Mouse (Mus musculus) lung, embryonic 15.5 days (tissue): ENCODE data around the gene N4bp2l1. TPM values are rescaled to one million over a fixed set of nuclear protein-coding genes. Genes with fewer than 3 reads are reported as not detected.

Experiments used
- ATAC-seq: fragments of 200-750 bp; cut with Nextera tagmentation; 2 replicates; pipeline ENCODE4 v1.8.0; 2017; ENCODE audit warnings: moderate number of reproducible peaks, borderline replicate concordance; ENCODE audit not compliant: low FRiP score, low TSS enrichment; ENCODE audit errors: extremely low read depth
- H3K27ac ChIP-seq: fragments of 300-500 bp; sonication (generic); 2 replicates; pipeline ENCODE4 v1.5.1; 2015; ENCODE audit warnings: moderate library complexity, mild to moderate bottlenecking, inconsistent platforms
- H3K27me3 ChIP-seq: fragments of 300-500 bp; sonication (generic); 2 replicates; pipeline ENCODE4 v1.6.1; 2015; ENCODE audit warnings: inconsistent platforms
- H3K36me3 ChIP-seq: fragments of 300-500 bp; sonication (generic); 2 replicates; pipeline ENCODE4 v1.6.1; 2015; ENCODE audit warnings: inconsistent platforms
- H3K4me1 ChIP-seq: fragments of 300-500 bp; sonication (generic); 2 replicates; pipeline ENCODE4 v1.6.1; 2015; ENCODE audit warnings: inconsistent platforms
- H3K4me2 ChIP-seq: fragments of 300-500 bp; sonication (generic); 2 replicates; pipeline ENCODE4 v1.6.1; 2015; ENCODE audit warnings: inconsistent platforms, mild to moderate bottlenecking, moderate library complexity
- H3K4me3 ChIP-seq: fragments of 300-500 bp; sonication (generic); 2 replicates; pipeline ENCODE4 v1.5.1; 2015; ENCODE audit warnings: mild to moderate bottlenecking, inconsistent platforms
- H3K9ac ChIP-seq: fragments of 300-500 bp; sonication (generic); 2 replicates; pipeline ENCODE4 v1.6.1; 2015; ENCODE audit warnings: inconsistent platforms
- H3K9me3 ChIP-seq: fragments of 300-500 bp; sonication (generic); 2 replicates; pipeline ENCODE4 v1.6.1; 2016; ENCODE audit warnings: inconsistent platforms
- WGBS: fragments of 180-500 bp; shearing (Covaris S2); methylation state at CpG from one replicate; pipeline ENCODE4 v1.1.7; 2015; 5-methylcytosine and 5-hydroxymethylcytosine counted together
- polyA plus RNA-seq: library from polyadenylated mRNA; unstranded; fragments of >200 nt; fragmentation: Nextera tagmentation; extraction: Ambion mirVana; gene quantifications from 2 replicates; pipeline ENCODE4 v1.2.1, GENCODE M21; 2015

The N4bp2l1 gene
- polyA plus RNA-seq, 1 experiment from 2014 or later: 5.8 TPM

GRCm38 (mm10) chr5:150551637-150552036, 45.4 kb downstream of the N4bp2l1 start:
- Histone ChIP-seq H3K9me3 (no peaks in the 10 kb centered on the region), H3K4me2 (no peak overlapping the region), H3K27ac (no peak overlapping the region), H3K4me3 (no peak overlapping the region), H3K36me3 (peaks cover 44% of the 10 kb centered on the region; the same call in 1 of the 2 replicates), H3K27me3 (no peaks in the 10 kb centered on the region), H3K4me1 (no peaks in the 10 kb centered on the region), H3K9ac (no peak overlapping the region)
- ATAC-seq: no peak
- WGBS: 44% methylated on average over 3 of the region's 3 CpGs

GRCm38 (mm10) chr5:150543184-150543583, 53.8 kb downstream of the N4bp2l1 start:
- no peaks in the 10 kb centered on the region for H3K27me3 ChIP-seq
- peaks cover 17% of the 10 kb centered on the region for H3K36me3 ChIP-seq
- H3K4me2 ChIP-seq: no peak overlapping the region
- H3K9me3 ChIP-seq: no peaks in the 10 kb centered on the region
- no peaks in the 10 kb centered on the region for H3K4me1 ChIP-seq
- peak; percentile 35; the same call in 1 of the 2 replicates for ATAC-seq
- 47% methylated on average over 2 of the region's 2 CpGs for WGBS
- H3K27ac ChIP-seq: no peak overlapping the region
- no peak overlapping the region for H3K4me3 ChIP-seq
- H3K9ac ChIP-seq: no peak overlapping the region

GRCm38 (mm10) chr5:150541302-150541701, 55.7 kb downstream of the N4bp2l1 start:
- no peak for ATAC-seq
- peaks cover 29% of the 10 kb centered on the region for H3K36me3 ChIP-seq
- no peak overlapping the region for H3K27ac ChIP-seq
- 98% methylated on average over 1 of the region's 1 CpGs for WGBS
- no peaks in the 10 kb centered on the region for H3K4me1 ChIP-seq
- no peak overlapping the region for H3K9ac ChIP-seq
- H3K4me2 ChIP-seq: no peak overlapping the region
- no peaks in the 10 kb centered on the region for H3K9me3 ChIP-seq
- no peaks in the 10 kb centered on the region for H3K27me3 ChIP-seq
- no peak overlapping the region for H3K4me3 ChIP-seq

GRCm38 (mm10) chr5:150525239-150525638, 71.7 kb downstream of the N4bp2l1 start:
- H3K36me3 ChIP-seq: peaks cover 7% of the 10 kb centered on the region; the same call in 1 of the 2 replicates
- 80% methylated on average over 2 of the region's 2 CpGs for WGBS
- no peak for ATAC-seq
- H3K9me3 ChIP-seq: no peaks in the 10 kb centered on the region
- H3K4me2 ChIP-seq: no peak overlapping the region
- H3K9ac ChIP-seq: no peak overlapping the region
- no peaks in the 10 kb centered on the region for H3K27me3 ChIP-seq
- no peak overlapping the region for H3K4me3 ChIP-seq
- H3K4me1 ChIP-seq: peaks cover 15% of the 10 kb centered on the region
- H3K27ac ChIP-seq: no peak overlapping the region

GRCm38 (mm10) chr5:150522867-150523234, 74.1 kb downstream of the N4bp2l1 start:
- Histone ChIP-seq H3K9ac (peak overlapping the region; percentile 94), H3K27ac (peak overlapping the region; percentile 91), H3K27me3 (no peaks in the 10 kb centered on the region), H3K4me3 (peak overlapping the region; percentile 92), H3K4me2 (peak overlapping the region; percentile 73), H3K4me1 (peaks cover 15% of the 10 kb centered on the region), H3K36me3 (no peaks in the 10 kb centered on the region), H3K9me3 (no peaks in the 10 kb centered on the region)
- ATAC-seq: no peak
- WGBS: 4% methylated on average over 11 of the region's 11 CpGs

- 5% methylated on average over 63 of the region's 63 CpGs for WGBS
- H3K36me3 ChIP-seq: no peaks in the 10 kb centered on the region
- peak; percentile 94 for ATAC-seq
- H3K27me3 ChIP-seq: no peaks in the 10 kb centered on the region
- H3K27ac ChIP-seq: peak within 1 kb of the TSS; percentile 91
- peaks cover 15% of the 10 kb centered on the region for H3K4me1 ChIP-seq
- H3K9ac ChIP-seq: peak within 1 kb of the TSS; percentile 94
- no peaks in the 10 kb centered on the region for H3K9me3 ChIP-seq
- H3K4me2 ChIP-seq: peak within 1 kb of the TSS; percentile 73
- peak within 1 kb of the TSS; percentile 92 for H3K4me3 ChIP-seq
Measured at GRCm38 (mm10) chr5:150521937-150522866, 74.8 kb downstream of the N4bp2l1 start, which contains the start of gene Brca2. TSS of gene Brca2 (plus strand) at chr5:150522630.

Other genes with a start within 250 kb of the N4bp2l1 start
- not detected in 2 replicates for gene Zar1l, start 79.0 kb downstream of the N4bp2l1 start, polyA plus RNA-seq
- gene Brca2, start 74.6 kb downstream of the N4bp2l1 start, polyA plus RNA-seq: 23.8 and 29.2 TPM in 2 replicates
- gene N4bp2l2, start 69.0 kb upstream of the N4bp2l1 start, polyA plus RNA-seq: 34.1 and 39.6 TPM in 2 replicates
- 31.8 and 34.2 TPM in 2 replicates for gene Pds5b, start 76.6 kb upstream of the N4bp2l1 start, polyA plus RNA-seq